Comparison of ENCODE assay signal across 3 mouse cellular contexts in genomic region chr12:4781725-4782404, GRCm38 (mm10). TPM values are rescaled to one million over a fixed set of nuclear protein-coding genes. Genes with fewer than 3 reads are reported as not detected.
"Had no signal": no experiment of that assay in that cellular context is flagged by ENCODE, and none has a peak within 500 bp of the region (broad histone marks: within the 10 kb centered on the region; RNA-seq: fewer than 3 reads in every experiment).

No protein-coding gene starts in this region.

RNA-seq across cellular contexts. Expression of gene Fam228b, which starts 12.8 kb away (rescaled TPM):
- polyA plus RNA-seq: small intestine, adult 2 months had no signal

RNA-seq across cellular contexts. Expression of gene Pfn4, which starts 13.0 kb away (rescaled TPM):
- polyA plus RNA-seq: small intestine, adult 2 months had no signal

RNA-seq across cellular contexts. Expression of gene Fam228a, which starts 43.6 kb away (rescaled TPM):
- polyA plus RNA-seq: large intestine, adult 2 months; neural tube, embryonic 11.5 days; small intestine, adult 2 months had no signal
